Mouse (Mus musculus) hindbrain, embryonic 16.5 days (tissue): ENCODE measurements at regions not wholly inside any gene's neighbourhood (a gene's known extent, or its start where the extent isn't known, plus 50 kb on each side); places are given as distances from the start of the nearest gene placed in this dataset.
A peak's percentile ranks its signal among the peaks of the same experiment; 100 is the strongest.

Experiments used
- ATAC-seq: fragments of 200-750 bp; cut with Nextera tagmentation; 2 replicates; pipeline ENCODE4 v1.8.0; 2017; ENCODE audit warnings: moderate TSS enrichment, moderate library complexity
- H3K27ac ChIP-seq: fragments of 300-500 bp; sonication (generic); 2 replicates; pipeline ENCODE4 v1.5.1; 2014; ENCODE audit warnings: low read depth, mild to moderate bottlenecking, control low read depth, low read length, moderate library complexity
- H3K27me3 ChIP-seq: fragments of 300-500 bp; sonication (generic); replicated peaks from 2 replicates; pipeline ENCODE4 v1.6.1; 2014; ENCODE audit warnings: low read length; ENCODE audit not compliant: control insufficient read depth, insufficient read depth
- H3K36me3 ChIP-seq: fragments of 300-500 bp; sonication (generic); 2 replicates; pipeline ENCODE4 v1.6.1; 2014; ENCODE audit warnings: mild to moderate bottlenecking, low read length, moderate library complexity, mixed read lengths; ENCODE audit not compliant: control insufficient read depth, insufficient read depth
- H3K4me1 ChIP-seq: fragments of 300-500 bp; sonication (generic); 2 replicates; pipeline ENCODE4 v1.6.1; 2014; ENCODE audit warnings: low read depth, low read length; ENCODE audit not compliant: control insufficient read depth, insufficient read depth
- H3K4me2 ChIP-seq: fragments of 300-500 bp; sonication (generic); 2 replicates; pipeline ENCODE4 v1.6.1; 2014; ENCODE audit warnings: mild to moderate bottlenecking, low read length, control low read depth, moderate library complexity
- H3K4me3 ChIP-seq: fragments of 300-500 bp; sonication (generic); 2 replicates; pipeline ENCODE4 v1.5.1; 2014; ENCODE audit warnings: mild to moderate bottlenecking, low read length, control low read depth, moderate library complexity
- H3K9ac ChIP-seq: fragments of 300-500 bp; sonication (generic); 2 replicates; pipeline ENCODE4 v1.6.1; 2014; ENCODE audit warnings: low read depth, mild to moderate bottlenecking, control low read depth, low read length, moderate library complexity
- H3K9me3 ChIP-seq: fragments of 300-500 bp; sonication (generic); 2 replicates; pipeline ENCODE4 v1.6.1; 2014; ENCODE audit warnings: mild to moderate bottlenecking, low read length, moderate library complexity; ENCODE audit not compliant: control insufficient read depth
- WGBS: fragments of 180-500 bp; shearing (Covaris S2); extraction: QIAGEN DNeasy Blood & Tissue Kit; methylation state at CpG from one replicate; pipeline ENCODE4 v1.1.7; 2014; 5-methylcytosine and 5-hydroxymethylcytosine counted together

DNA sequence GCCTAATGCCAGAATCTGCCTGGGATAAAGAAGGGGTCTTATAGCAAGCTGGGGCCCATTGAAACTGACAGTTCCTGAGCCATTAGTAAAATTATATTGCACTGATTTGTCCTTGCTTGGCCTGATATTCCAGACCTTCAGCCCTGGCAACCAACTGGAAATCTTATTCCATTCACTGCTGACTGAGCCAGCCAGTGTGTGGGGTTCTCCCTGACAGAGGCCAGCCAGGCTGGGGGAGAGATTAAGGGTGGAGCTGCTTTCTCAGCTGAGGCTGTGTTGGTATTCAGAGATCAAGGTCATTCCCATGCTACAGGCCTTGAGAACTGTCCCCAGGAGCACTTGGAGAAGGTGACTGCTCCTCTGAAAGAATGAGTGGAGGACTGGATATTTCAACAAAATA lies 226.9 kb downstream of the Ar start:
- Histone ChIP-seq H3K36me3 (no peaks in the 10 kb centered on the region), H3K4me2 (no peak overlapping the region), H3K27me3 (no peaks in the 10 kb centered on the region), H3K4me3 (no peak overlapping the region), H3K9me3 (no peaks in the 10 kb centered on the region), H3K4me1 (no peaks in the 10 kb centered on the region), H3K27ac (no peak overlapping the region), H3K9ac (no peak overlapping the region)
- ATAC-seq = no peak

DNA sequence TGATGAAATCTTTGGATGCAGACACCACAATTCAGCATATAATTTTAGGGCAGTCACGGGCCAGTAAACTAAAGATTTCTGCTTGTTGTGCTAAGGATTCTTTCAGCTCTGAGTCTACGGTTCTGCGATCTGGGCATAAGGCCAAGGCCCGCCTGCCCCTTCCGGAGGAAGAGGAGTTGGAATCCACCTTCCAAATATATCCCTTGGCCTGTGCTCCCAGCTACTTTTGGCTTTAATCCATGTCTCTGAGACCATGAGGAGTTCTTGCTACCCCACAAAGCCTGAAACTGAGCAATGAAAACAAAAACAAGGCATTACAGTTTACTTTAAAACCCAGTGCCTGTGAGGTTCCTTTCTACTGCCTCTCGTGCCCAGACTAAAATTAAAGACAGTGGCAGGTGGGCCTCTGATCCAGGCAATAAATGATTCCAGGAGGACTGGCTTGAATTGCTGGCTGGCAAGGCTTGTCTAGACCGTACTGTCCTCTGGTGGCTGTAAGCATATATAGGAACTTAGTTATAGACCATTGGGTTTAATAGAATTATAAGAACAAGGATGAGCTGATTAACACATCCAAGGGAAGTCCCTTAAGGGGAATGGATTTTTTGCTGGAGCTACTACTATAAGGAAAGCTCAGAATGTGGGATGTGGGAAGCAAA lies 231.8 kb downstream of the Ar start:
- Histone ChIP-seq H3K4me2 (no peak overlapping the region), H3K9me3 (no peaks in the 10 kb centered on the region), H3K4me1 (no peaks in the 10 kb centered on the region), H3K27me3 (no peaks in the 10 kb centered on the region), H3K4me3 (no peak overlapping the region), H3K9ac (no peak overlapping the region), H3K36me3 (no peaks in the 10 kb centered on the region), H3K27ac (no peak overlapping the region)
- WGBS = 58% methylated on average over 7 of the region's 7 CpGs
- peak; percentile 50; the same call in 1 of the 2 replicates for ATAC-seq

DNA sequence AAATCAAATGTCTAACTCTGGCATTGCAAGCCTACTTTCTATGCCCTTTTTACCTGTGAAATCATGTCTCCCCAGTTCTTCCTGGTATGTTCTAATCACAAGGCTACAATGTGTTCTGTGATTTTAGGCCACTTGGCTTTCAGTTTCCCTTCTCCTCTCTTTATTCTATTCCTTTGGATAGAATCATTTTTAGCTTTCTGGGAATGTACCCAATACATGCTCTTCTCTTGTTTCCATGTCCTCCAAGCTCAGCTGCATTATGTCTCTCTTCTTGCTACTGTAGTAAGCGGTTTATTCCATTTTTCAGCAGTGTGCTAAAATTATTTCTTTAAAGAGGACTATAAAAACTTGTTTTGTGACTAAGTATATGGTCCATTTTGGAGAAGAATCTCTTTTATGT lies 235.4 kb downstream of the Ar start:
- Histone ChIP-seq H3K4me1 (no peaks in the 10 kb centered on the region), H3K27ac (no peak overlapping the region), H3K9ac (no peak overlapping the region), H3K27me3 (no peaks in the 10 kb centered on the region), H3K36me3 (no peaks in the 10 kb centered on the region), H3K4me2 (no peak overlapping the region), H3K9me3 (no peaks in the 10 kb centered on the region), H3K4me3 (no peak overlapping the region)
- ATAC-seq = no peak
- WGBS = 86% methylated on average over 1 of the region's 1 CpGs

GRCm38 (mm10) chrX:98392376-98392775 lies 243.8 kb downstream of the Ar start:
- no peaks in the 10 kb centered on the region for H3K4me1 ChIP-seq
- H3K36me3 ChIP-seq = no peaks in the 10 kb centered on the region
- no peak overlapping the region for H3K9ac ChIP-seq
- no peak overlapping the region for H3K4me3 ChIP-seq
- no peak for ATAC-seq
- no peaks in the 10 kb centered on the region for H3K9me3 ChIP-seq
- no peak overlapping the region for H3K4me2 ChIP-seq
- no peaks in the 10 kb centered on the region for H3K27me3 ChIP-seq
- no peak overlapping the region for H3K27ac ChIP-seq

- H3K27ac ChIP-seq = no peak overlapping the region
- H3K4me1 ChIP-seq = no peaks in the 10 kb centered on the region
- H3K9me3 ChIP-seq = no peaks in the 10 kb centered on the region; the same call in 1 of the 2 replicates
- no peaks in the 10 kb centered on the region for H3K36me3 ChIP-seq
- no peak overlapping the region for H3K4me3 ChIP-seq
- no peaks in the 10 kb centered on the region for H3K27me3 ChIP-seq
- ATAC-seq = no peak
- H3K4me2 ChIP-seq = no peak overlapping the region
- no peak overlapping the region for H3K9ac ChIP-seq
Measured at GRCm38 (mm10) chrX:98409090-98409489, 260.5 kb downstream of the Ar start.

GRCm38 (mm10) chrX:98419437-98419836 lies 270.9 kb downstream of the Ar start:
- Histone ChIP-seq H3K4me1 (no peaks in the 10 kb centered on the region), H3K27ac (no peak overlapping the region), H3K9ac (no peak overlapping the region), H3K36me3 (no peaks in the 10 kb centered on the region), H3K9me3 (no peaks in the 10 kb centered on the region), H3K4me3 (no peak overlapping the region), H3K4me2 (no peak overlapping the region), H3K27me3 (no peaks in the 10 kb centered on the region)
- ATAC-seq = no peak

- H3K4me2 ChIP-seq = no peak overlapping the region
- H3K36me3 ChIP-seq = no peaks in the 10 kb centered on the region
- no peak overlapping the region for H3K9ac ChIP-seq
- no peaks in the 10 kb centered on the region for H3K27me3 ChIP-seq
- H3K4me3 ChIP-seq = no peak overlapping the region
- peak; percentile 75 for ATAC-seq
- no peaks in the 10 kb centered on the region for H3K9me3 ChIP-seq
- 66% methylated on average over 2 of the region's 2 CpGs for WGBS
- no peak overlapping the region for H3K27ac ChIP-seq
- no peaks in the 10 kb centered on the region for H3K4me1 ChIP-seq
Measured at GRCm38 (mm10) chrX:98452026-98452425, 303.5 kb downstream of the Ar start.

- no peaks in the 10 kb centered on the region for H3K4me1 ChIP-seq
- H3K9ac ChIP-seq = no peak overlapping the region
- ATAC-seq = no peak
- 90% methylated on average over 4 of the region's 4 CpGs for WGBS
- H3K27me3 ChIP-seq = no peaks in the 10 kb centered on the region
- H3K36me3 ChIP-seq = no peaks in the 10 kb centered on the region
- no peak overlapping the region for H3K27ac ChIP-seq
- H3K9me3 ChIP-seq = no peaks in the 10 kb centered on the region
- no peak overlapping the region for H3K4me3 ChIP-seq
- H3K4me2 ChIP-seq = no peak overlapping the region
Measured at GRCm38 (mm10) chrX:98476473-98477254, 328.1 kb downstream of the Ar start.
